Mouse (Mus musculus) forebrain, embryonic 11.5 days (tissue): ENCODE measurements at regions not wholly inside any gene's neighbourhood (a gene's known extent, or its start where the extent isn't known, plus 50 kb on each side); places are given as distances from the start of the nearest gene placed in this dataset.

Experiments used
- ATAC-seq: fragments of 200-750 bp; cut with Nextera tagmentation; replicated peaks from 2 replicates; pipeline ENCODE4 v1.8.0; 2017; ENCODE audit warnings: moderate TSS enrichment; ENCODE audit not compliant: low FRiP score
- DNase-seq: peaks from one replicate; pipeline ENCODE4 v3.0.0-alpha.2; 2017; ENCODE audit warnings: low spot score
- H3K27ac ChIP-seq: fragments of 300-500 bp; sonication (generic); 2 replicates; pipeline ENCODE4 v1.5.1; 2014; ENCODE audit warnings: low read depth, low read length
- H3K27me3 ChIP-seq: fragments of 300-500 bp; sonication (generic); 2 replicates; pipeline ENCODE4 v1.6.1; 2014; ENCODE audit warnings: mild to moderate bottlenecking, low read length, mixed read lengths; ENCODE audit not compliant: control insufficient read depth, insufficient read depth
- H3K36me3 ChIP-seq: fragments of 300-500 bp; sonication (generic); 2 replicates; pipeline ENCODE4 v1.6.1; 2014; ENCODE audit warnings: mild to moderate bottlenecking, low read length, moderate library complexity, mixed read lengths; ENCODE audit not compliant: control insufficient read depth, insufficient read depth
- H3K4me1 ChIP-seq: fragments of 300-500 bp; sonication (generic); replicated peaks from 2 replicates; pipeline ENCODE4 v1.6.1; 2014; ENCODE audit warnings: low read length, mixed read lengths; ENCODE audit not compliant: control insufficient read depth, insufficient read depth
- H3K4me2 ChIP-seq: fragments of 300-500 bp; sonication (generic); 2 replicates; pipeline ENCODE4 v1.6.1; 2014; ENCODE audit warnings: low read depth, mild to moderate bottlenecking, low read length, moderate library complexity, mixed read lengths; ENCODE audit not compliant: severe bottlenecking
- H3K4me3 ChIP-seq: fragments of 300-500 bp; sonication (generic); 2 replicates; pipeline ENCODE4 v1.5.1; 2014; ENCODE audit warnings: low read depth, low read length
- H3K9ac ChIP-seq: fragments of 300-500 bp; sonication (generic); 2 replicates; pipeline ENCODE4 v1.6.1; 2014; ENCODE audit warnings: low read length
- H3K9me3 ChIP-seq: fragments of 300-500 bp; sonication (generic); 2 replicates; pipeline ENCODE4 v1.6.1; 2016; ENCODE audit warnings: low read length, mixed read lengths; ENCODE audit not compliant: control insufficient read depth
- WGBS: fragments of 180-500 bp; shearing (Covaris S2); extraction: QIAGEN DNeasy Blood & Tissue Kit; methylation state at CpG from one replicate; pipeline ENCODE4 v1.1.7; 2014; 5-methylcytosine and 5-hydroxymethylcytosine counted together

- H3K4me1 ChIP-seq, result 0 out of 2 replicates have a peak, but pooled peaks cover 3% of the 10 kb centered on the region
- DNase-seq (no peak), ATAC-seq (no peak)
- H3K9ac ChIP-seq, result no peak overlapping the region
- H3K4me3 ChIP-seq, result no peak overlapping the region
- no peaks in the 10 kb centered on the region for H3K27me3 ChIP-seq
- H3K36me3 ChIP-seq, result no peaks in the 10 kb centered on the region
- H3K9me3 ChIP-seq, result no peaks in the 10 kb centered on the region
- WGBS, result 86% methylated on average over 7 of the region's 7 CpGs
- no peak overlapping the region for H3K4me2 ChIP-seq
- no peak overlapping the region for H3K27ac ChIP-seq
Observed at GRCm38 (mm10) chr11:112661426-112661825, 120.6 kb upstream of the Sox9 start.

GRCm38 (mm10) chr11:112667311-112667710, 114.7 kb upstream of the Sox9 start:
- no peak overlapping the region for H3K4me2 ChIP-seq
- WGBS, result 81% methylated on average over 7 of the region's 7 CpGs
- no peak overlapping the region for H3K9ac ChIP-seq
- H3K4me3 ChIP-seq, result no peak overlapping the region
- no peaks in the 10 kb centered on the region for H3K4me1 ChIP-seq
- ATAC-seq, result no peak
- H3K36me3 ChIP-seq, result no peaks in the 10 kb centered on the region
- no peak for DNase-seq
- no peaks in the 10 kb centered on the region for H3K9me3 ChIP-seq
- no peaks in the 10 kb centered on the region for H3K27me3 ChIP-seq
- H3K27ac ChIP-seq, result no peak overlapping the region

GRCm38 (mm10) chr11:112672086-112672485, 109.9 kb upstream of the Sox9 start:
- peak; percentile 49; the same call in 1 of the 2 replicates for ATAC-seq
- Histone ChIP-seq H3K4me3 (no peak overlapping the region), H3K4me2 (no peak overlapping the region), H3K9me3 (no peaks in the 10 kb centered on the region), H3K4me1 (no peaks in the 10 kb centered on the region), H3K27ac (no peak overlapping the region), H3K27me3 (no peaks in the 10 kb centered on the region), H3K9ac (no peak overlapping the region), H3K36me3 (no peaks in the 10 kb centered on the region)
- 68% methylated on average over 4 of the region's 4 CpGs for WGBS
- no peak for DNase-seq

GRCm38 (mm10) chr11:112690047-112690446, 92.0 kb upstream of the Sox9 start:
- Histone ChIP-seq H3K36me3 (no peaks in the 10 kb centered on the region), H3K9me3 (no peaks in the 10 kb centered on the region), H3K4me3 (no peak overlapping the region), H3K27me3 (no peaks in the 10 kb centered on the region), H3K27ac (no peak overlapping the region), H3K9ac (no peak overlapping the region), H3K4me1 (no peaks in the 10 kb centered on the region), H3K4me2 (no peak overlapping the region)
- no peak for DNase-seq
- 92% methylated on average over 4 of the region's 4 CpGs for WGBS
- no peak for ATAC-seq

- ATAC-seq (no peak), DNase-seq (no peak)
- 78% methylated on average over 10 of the region's 10 CpGs for WGBS
- Histone ChIP-seq H3K27ac (no peak overlapping the region), H3K4me1 (peaks cover 8% of the 10 kb centered on the region; the same call in 1 of the 2 replicates), H3K36me3 (no peaks in the 10 kb centered on the region), H3K27me3 (no peaks in the 10 kb centered on the region), H3K9me3 (no peaks in the 10 kb centered on the region), H3K9ac (no peak overlapping the region), H3K4me2 (no peak overlapping the region), H3K4me3 (no peak overlapping the region)
Observed at GRCm38 (mm10) chr11:112706091-112706490, 75.9 kb upstream of the Sox9 start.

- H3K36me3 ChIP-seq, result no peaks in the 10 kb centered on the region
- no peaks in the 10 kb centered on the region for H3K27me3 ChIP-seq
- peak overlapping the region; percentile 59; the same call in 1 of the 2 replicates for H3K27ac ChIP-seq
- ATAC-seq (peak; percentile 77), DNase-seq (no peak)
- H3K4me1 ChIP-seq, result peaks cover 8% of the 10 kb centered on the region; the same call in 1 of the 2 replicates
- WGBS, result 18% methylated on average over 11 of the region's 11 CpGs
- H3K9ac ChIP-seq, result no peak overlapping the region
- H3K4me3 ChIP-seq, result no peak overlapping the region
- H3K4me2 ChIP-seq, result peak overlapping the region; percentile 21; the same call in 1 of the 2 replicates
- no peaks in the 10 kb centered on the region for H3K9me3 ChIP-seq
Observed at GRCm38 (mm10) chr11:112708119-112708730, 73.8 kb upstream of the Sox9 start.

GRCm38 (mm10) chr11:112711656-112712055, 70.4 kb upstream of the Sox9 start:
- 48% methylated on average over 5 of the region's 5 CpGs for WGBS

GRCm38 (mm10) chr11:112718547-112718946, 63.5 kb upstream of the Sox9 start:
- ATAC-seq (no peak), DNase-seq (no peak)
- Histone ChIP-seq H3K9me3 (no peaks in the 10 kb centered on the region), H3K9ac (no peak overlapping the region), H3K27me3 (no peaks in the 10 kb centered on the region), H3K4me2 (no peak overlapping the region), H3K36me3 (no peaks in the 10 kb centered on the region), H3K27ac (no peak overlapping the region), H3K4me3 (no peak overlapping the region), H3K4me1 (no peaks in the 10 kb centered on the region)
- 85% methylated on average over 2 of the region's 2 CpGs for WGBS

More at GRCm38 (mm10) chr11:112711656-112712055, 70.4 kb upstream of the Sox9 start:
- DNase-seq, result no peak
- Histone ChIP-seq H3K4me1 (peaks cover 8% of the 10 kb centered on the region; the same call in 1 of the 2 replicates), H3K4me2 (no peak overlapping the region), H3K9ac (no peak overlapping the region), H3K27me3 (no peaks in the 10 kb centered on the region), H3K9me3 (no peaks in the 10 kb centered on the region), H3K27ac (no peak overlapping the region), H3K4me3 (no peak overlapping the region), H3K36me3 (no peaks in the 10 kb centered on the region)
- no peak for ATAC-seq

- Histone ChIP-seq H3K4me1 (no peaks in the 10 kb centered on the region), H3K4me3 (no peak overlapping the region), H3K36me3 (no peaks in the 10 kb centered on the region), H3K27me3 (no peaks in the 10 kb centered on the region), H3K9ac (no peak overlapping the region), H3K4me2 (no peak overlapping the region), H3K9me3 (no peaks in the 10 kb centered on the region), H3K27ac (no peak overlapping the region)
- 89% methylated on average over 4 of the region's 4 CpGs for WGBS
- DNase-seq (no peak), ATAC-seq (no peak)
Observed at GRCm38 (mm10) chr11:112720652-112721051, 61.4 kb upstream of the Sox9 start.
